Mouse (Mus musculus) T-helper 1 cell (primary cell): Measurements from ENCODE around the gene A930033H14Rik.

Experiments
- in situ Hi-C: fragments of 300-600 bp; cut with MboI, MseI; formaldehyde crosslinking; loops from one replicate; pipeline ENCODE4 v1.15.1; 2025; ENCODE audit warnings: high pct_unique_total_duplicates

The A930033H14Rik gene

DNA sequence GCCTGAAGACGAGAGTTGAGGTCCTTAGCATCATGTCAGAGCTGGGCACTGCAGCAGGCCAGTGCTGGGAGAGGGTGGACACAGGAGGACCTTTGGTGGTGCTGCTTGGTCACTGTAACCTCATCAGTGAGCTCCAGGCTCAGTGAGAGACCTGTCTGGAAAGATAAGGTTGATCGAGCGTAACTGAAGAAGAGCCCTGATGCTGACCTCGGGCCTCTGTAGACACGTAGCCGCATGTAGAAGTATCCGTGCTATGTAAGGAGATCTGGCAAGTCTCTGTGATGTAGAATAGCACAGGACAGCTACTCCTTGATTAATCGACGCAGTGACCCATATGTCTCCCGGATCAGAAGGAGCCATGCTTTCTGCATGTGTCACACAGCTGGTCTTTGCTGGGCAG lies 19.2 kb downstream of the A930033H14Rik start:
- in situ Hi-C loops = no loop called here

DNA sequence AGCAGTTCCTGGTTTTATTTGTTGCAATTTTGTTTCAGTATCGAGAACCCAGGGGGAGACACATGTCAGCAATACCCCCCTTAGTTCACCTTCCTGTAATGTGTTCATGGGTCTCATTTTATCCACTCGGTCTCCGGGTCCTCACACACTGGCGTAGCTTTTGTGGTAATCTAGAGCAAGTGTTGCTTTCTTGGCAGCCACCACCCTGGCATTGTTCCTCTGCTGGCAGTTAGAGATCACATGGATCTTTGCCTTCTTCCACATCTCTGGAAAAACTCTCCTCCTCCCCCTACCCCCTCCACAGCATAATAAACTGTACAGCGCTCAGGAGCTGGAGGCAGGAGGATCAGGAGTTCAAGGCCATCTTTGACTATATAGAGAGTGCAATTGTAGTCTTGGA lies 20.6 kb downstream of the A930033H14Rik start:
- in situ Hi-C loops = no loop called here

DNA sequence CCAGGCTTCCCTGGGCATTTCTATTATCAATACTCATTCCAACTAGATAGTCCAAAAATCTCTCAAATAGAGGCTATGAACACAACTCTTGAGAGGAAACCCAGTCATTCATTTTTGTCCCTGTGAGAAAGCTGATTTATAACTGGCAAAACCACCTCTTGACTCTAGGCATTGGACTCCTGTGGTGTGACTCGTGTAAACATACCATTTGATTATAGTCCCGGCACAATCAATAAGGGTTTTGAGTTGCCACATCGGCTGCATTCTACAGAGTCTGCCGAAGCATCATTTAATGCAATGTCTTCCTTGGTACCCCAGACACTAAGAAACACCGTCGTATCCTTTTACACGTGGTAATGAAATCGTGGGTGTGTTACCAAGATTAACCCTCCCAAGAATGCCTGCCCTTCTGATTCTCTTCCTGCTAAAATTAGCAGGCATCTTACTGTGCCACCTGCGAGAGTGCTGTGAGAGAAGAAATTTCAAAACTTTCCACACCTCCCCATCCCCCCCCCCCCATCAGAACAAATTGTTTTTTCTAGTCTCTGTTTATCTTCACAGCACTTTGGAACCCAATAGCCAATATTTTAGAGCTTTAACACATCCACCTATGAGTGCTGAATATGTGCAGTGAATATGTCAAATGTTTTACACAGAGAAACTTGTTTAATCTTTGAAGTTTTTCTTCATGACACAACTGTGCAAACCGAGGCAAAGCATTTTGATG lies 22.3 kb downstream of the A930033H14Rik start:
- in situ Hi-C loops = no loop called here

DNA sequence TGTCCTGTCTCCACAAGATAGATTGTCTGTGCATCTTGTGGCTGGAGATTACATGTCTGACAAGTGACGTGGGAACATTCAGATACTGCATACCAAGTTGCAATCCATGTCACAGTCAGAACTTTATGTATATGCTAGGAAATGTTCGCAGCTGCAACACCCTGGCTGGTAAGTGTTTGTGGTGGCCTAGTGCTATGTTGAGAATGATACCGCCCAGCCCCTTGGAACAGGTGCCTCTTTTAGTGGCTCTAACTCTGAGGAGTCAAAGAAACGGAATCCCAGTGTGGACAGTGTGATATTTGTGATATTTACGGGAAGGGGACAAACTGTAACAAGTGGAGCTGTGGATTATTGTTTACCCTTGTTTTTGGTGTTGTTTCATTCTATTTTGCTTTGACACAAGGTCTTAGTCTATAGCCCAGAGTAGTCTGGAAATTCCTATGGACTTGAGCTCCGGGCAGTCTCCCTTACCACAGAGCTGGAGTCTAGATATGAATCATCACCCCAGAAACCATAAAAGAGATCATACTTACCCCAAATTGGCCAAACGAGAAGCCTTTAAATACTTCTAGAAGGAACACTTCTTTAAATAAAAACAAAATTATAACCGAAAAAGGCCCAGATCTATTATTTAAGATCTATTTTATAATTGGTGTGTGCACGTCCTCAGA lies 25.0 kb downstream of the A930033H14Rik start:
- in situ Hi-C loops = no loop called here

DNA sequence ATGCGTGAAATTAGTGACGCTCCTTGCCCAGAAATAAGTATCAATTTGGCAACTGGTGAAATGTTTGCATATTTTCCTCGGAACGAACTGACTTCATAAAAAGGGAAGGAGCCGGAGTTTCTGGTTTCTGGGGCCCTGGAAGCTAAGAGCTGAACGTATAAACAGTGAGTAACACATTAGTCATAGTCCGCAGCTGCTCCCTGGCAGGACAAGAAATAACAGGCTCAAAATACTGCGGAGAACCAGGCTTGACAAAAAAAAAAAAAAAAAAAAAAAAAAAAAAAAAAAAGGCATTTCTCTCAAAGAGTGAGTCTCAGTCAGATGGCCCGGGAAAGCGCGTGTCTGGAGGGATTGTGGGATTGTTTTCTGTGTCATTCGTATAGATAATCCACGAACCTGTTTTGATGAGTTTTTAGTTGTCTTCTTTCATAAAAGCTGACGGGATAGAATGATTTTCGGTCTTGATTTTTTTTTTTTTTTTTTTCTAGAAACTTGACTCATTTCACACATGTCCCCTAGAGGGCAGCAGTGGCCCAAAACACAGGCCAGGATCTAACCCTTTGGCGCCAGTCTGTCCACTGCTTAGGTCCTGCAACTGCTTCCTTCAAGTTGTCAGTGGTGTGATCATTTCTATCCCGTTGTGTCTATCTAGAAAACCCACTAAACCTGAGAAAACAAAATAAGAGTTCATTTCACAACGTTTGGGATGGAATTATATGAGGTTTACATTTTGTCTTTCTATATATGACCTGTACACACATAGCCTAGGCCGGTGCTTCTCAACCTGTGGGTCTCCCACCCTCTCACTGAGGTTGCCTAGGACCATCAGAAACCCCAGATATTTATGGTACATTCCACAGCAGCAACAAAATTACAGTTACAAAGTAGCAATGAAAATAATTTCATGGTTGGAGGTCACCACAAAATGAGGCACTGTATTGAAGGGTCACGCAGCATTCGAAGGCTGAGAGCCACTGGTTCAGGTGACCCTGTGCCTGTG lies 26.7 kb downstream of the A930033H14Rik start:
- in situ Hi-C loops = no loop called here

DNA sequence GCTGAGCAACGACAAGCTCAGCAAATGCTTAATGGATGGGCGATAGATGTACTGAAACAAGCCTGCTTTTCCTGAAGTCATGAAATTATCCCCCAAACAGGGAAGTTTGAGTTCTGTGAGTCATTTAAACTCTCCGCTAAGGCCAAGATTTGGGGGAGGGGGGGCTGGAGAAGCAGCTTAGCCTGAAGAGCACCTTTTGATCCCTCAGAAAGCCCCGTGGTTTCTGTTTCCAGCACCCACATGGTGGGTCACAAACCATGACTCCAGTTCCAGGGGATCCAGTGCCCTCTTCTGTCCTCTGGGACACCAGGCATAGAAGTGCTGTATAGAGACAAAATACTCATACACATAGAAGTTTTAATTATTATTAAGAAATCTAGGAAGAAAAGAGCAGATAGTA lies 27.5 kb downstream of the A930033H14Rik start:
- in situ Hi-C loops = no loop called here

DNA sequence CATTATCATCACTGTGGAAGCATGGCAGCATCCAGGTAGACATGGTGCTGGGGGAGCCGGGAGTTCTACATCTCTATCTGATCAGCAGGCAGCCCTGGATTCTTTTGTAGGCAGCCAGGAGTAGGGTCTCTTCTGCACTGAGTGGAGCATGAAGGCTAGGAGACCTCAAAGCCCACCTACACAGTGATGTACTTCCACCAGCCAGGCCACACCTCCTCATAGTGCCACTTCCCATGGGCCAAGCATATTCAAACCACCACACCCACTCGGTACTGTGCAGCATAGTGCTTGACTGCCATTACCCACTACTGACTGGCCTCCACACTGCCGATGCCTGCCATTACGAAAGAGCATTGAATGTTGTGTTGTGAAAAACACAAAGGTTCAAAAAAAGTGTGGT lies 28.0 kb downstream of the A930033H14Rik start:
- in situ Hi-C loops = no loop called here

DNA sequence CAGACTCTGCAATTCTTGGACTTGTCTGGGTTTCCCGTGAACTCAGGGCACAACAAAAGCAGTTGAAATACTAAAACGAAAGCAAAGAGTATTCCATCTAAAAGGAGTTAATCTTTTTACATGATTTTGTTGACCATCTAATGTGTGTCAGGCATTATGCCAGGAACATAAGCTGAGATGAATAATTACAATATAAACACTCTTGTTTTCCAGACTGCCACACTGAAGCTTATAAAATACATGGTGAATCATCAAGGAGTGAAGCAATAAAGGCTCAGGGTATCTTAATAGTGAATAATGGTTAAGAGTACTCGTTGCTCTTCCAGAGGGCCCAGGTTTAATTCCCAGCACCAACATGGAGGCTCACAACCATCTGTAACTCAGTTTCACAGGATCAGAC lies 31.9 kb downstream of the A930033H14Rik start:
- in situ Hi-C loops = no loop called here

DNA sequence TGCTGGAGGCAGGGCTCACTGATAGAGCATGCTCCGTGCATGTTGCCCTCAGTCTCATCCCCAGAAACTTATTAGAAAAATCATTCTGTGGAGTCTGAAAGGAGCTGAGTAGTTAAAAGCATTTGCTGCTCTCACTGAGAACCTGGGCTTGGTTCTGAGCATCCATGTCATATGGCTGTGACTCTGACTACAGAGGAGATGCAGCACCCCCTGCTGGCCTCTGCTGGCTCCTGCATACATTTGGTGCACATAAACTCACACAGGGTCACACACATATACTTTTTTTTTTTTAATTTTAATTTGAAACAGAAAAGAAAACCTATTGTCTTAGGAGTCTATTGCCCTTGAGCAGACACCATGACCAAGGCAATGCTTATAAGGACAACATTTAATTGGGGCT lies 33.6 kb downstream of the A930033H14Rik start:
- in situ Hi-C loops = no loop called here

DNA sequence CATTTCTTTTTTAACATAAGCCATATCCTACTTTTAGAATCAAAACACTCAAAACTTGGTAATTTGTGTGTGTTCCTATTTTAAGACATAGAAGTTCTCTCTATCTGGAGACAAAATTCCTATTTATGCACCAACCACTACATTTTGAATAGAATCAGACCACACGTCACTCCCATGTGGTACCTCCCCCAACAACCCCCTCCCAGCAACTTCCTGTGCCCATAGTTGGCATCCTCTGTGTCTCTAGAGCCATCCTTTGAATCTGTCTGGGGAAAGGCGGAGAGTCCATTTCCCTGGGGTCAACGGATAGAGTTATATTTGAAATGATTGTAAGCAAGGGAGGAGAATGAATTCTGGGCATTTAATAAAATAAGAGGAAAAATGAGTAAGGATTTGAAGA lies 36.8 kb downstream of the A930033H14Rik start:
- in situ Hi-C loops = no loop called here

DNA sequence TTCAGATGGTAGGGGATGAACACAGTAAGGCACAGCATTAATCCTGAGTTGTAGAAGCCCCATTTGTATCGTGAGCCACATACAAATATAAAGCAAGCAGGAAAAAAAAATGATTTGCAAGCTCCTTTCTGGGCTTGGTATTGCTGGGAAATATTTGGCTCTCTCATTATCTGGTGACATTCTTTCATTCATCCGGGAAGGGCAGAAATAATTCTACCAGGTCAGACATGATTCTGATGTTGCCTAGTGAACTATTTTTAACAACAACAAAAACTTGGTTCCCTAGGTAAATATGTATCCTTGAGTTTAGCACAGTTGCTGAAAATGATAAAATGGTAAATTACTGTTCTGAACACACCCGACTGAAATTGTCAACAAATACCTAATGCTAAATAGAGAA lies 40.5 kb downstream of the A930033H14Rik start:
- in situ Hi-C loops = no loop called here

DNA sequence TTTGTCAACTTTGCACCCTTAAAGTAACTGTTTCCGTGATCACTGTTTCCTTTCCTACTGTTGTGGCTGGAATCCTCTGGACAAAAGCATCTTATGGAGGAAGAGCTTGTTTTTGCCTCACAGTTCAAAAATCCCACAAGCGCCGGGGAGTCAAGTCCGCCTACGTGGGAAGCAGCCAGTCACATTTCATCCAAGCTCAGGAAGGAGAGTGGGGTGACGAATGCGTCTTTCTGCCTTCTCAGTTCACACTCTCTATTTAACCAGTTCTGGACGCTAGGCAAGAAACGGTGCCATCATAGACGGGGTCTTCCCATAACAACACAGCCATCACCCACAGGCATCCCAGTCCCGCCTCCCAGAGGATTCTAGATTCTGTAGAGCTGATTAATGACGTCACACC lies 46.4 kb downstream of the A930033H14Rik start:
- in situ Hi-C loops = no loop called here

DNA sequence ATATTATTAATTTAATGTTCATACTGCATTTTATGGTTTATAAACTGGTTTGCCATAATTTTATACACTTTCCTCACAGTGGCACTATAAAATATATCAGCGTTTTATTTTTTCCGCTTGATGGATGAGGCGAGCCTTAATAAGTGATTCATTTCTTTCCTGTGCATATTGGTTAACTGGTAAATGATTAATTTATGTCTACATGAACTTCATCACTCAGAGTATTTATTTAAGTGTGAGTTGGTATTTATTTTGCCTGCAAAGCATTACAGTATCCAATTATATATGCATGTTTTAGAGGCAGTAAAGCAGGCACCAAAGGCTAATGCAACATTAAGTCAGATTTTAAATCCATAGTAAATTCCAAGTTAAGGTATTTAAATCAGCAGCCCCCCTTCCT lies 47.1 kb downstream of the A930033H14Rik start:
- in situ Hi-C loops = no loop called here

DNA sequence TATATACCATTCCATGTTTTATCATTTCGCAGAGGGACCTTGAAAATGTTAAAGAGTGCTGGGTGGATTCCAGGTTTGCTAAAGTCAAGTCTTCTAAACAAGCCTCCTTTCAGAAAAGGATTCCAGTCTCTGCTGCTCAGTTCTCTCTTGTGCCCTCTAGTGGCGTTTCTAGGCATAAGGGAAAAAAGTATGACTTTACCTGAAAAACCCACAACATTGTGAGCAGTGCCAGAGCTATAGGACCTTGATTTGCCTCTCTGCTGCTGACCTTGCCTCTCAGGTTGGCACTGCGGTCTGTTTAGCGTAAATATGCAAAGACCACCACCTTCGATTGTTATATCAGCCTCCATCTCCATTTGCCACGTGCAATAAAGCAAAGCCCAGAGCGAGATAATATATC lies 47.8 kb downstream of the A930033H14Rik start:
- in situ Hi-C loops = no loop called here

DNA sequence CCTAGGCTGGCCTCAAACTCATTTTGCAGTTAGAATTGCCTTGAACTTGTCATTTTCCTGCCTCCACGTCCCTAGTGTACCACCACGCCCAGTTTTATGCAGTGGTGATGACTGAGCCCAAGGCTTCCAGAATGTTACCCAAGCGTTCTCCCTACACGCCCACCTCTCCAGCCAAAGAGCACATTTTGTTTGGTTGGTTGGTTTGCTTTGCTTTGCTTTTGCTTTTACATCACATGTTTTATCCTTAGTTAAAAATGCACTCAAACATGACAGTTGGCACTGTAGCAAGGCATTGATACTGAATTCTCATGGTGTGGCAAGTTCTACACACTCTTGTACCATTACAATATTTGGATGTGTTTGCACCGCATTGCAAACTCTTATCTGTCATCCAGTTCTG lies 49.7 kb downstream of the A930033H14Rik start:
- in situ Hi-C loops = no loop called here

DNA sequence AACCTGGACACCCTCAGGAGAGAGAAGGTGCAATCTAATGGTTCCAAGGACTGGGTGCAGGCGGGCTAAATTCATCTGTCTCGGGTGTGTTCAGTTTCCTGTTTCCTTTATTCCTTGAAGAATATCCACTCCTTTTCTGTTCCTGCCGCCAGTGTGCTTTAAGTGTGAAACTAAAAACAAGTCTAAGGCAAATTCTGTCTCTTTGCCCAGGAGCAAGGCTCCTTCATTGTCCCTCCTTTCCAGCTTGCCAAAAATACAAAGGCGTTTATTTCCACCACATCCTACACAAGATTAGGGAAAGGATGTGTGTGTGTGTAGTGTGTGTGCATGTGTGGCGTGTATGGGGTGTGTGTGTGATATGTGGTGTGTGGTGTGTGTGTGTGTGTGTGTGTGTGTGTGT lies 50.3 kb downstream of the A930033H14Rik start:
- in situ Hi-C loops = no loop called here

DNA sequence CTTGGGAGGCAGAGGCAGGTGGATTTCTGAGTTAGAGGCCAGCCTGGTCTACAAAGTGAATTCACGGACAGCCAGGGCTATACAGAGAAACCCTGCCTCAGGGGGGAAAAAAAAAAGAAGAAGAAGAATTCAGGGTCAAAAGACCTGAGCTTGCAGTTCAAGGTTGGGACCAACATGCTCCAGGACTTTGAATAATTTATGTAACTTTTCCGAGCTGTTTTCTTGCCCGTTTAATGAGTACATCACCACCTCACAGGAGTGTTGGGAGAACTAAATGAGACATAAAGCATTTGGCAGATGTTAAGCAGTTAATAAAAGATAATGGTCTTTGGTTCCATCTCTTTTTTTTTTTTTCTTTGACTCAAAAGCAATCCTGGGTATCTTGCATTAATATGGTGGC lies 51.4 kb downstream of the A930033H14Rik start:
- in situ Hi-C loops = no loop called here

DNA sequence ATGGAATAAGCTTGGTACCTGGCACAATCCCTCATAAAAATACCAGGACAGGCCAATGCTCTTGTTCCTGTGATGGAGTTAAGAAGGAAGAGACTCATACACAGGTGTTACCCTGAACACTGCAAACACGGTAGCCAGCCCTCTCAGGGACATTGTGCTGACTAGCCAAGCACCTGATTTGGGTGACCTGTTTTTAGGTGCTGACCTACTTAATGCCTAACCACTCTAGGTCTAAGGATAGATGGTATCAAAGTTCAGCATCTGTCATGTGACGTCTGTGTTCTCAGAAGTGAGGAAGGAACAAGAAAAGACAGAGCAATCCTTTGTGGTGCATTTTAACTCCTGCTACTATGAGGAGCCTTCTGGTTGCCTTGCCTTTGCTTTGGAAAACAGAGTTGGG lies 52.0 kb downstream of the A930033H14Rik start:
- in situ Hi-C loops = no loop called here
